Comparison of ENCODE assay signal across 15 mouse cellular contexts in the genomic region with DNA sequence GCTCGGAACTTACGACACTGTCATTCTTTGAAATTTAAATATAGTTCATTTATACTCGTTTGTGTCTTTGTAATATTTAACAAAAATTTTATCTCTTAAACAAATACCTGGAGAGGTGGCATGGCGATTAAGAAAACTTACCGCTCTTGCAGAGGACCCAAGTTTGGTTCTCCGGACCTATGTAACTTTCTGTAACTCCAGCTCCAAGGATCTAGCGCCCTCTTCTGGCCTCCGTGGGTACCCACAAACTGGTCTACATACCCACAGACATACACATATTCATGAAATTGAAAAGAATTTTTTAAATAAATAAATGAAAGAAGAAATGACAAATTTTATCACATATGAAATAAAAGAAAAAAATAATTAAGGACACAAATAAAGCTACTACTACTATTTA.
A peak's percentile ranks its signal among the peaks of the same experiment; 100 is the strongest.
DNase-seq lines count a peak whose midpoint lies in the region; ATAC-seq and TF ChIP-seq lines count a peak whose summit lies in the region.
"Had no signal": no experiment of that assay in that cellular context is flagged by ENCODE, and none has a peak within 500 bp of the region (broad histone marks: within the 10 kb centered on the region; RNA-seq: fewer than 3 reads in every experiment).

No protein-coding gene starts in this region.

- no peaks in the 10 kb centered on the region for H3K9me3 ChIP-seq in hindbrain, embryonic 11.5 days (ENCODE audit: control insufficient read depth, low read length)
- no peaks in the 10 kb centered on the region for H3K9me3 ChIP-seq in hindbrain, embryonic 10.5 days
- no peaks in the 10 kb centered on the region for H3K9me3 ChIP-seq in lung, postnatal 0 days (ENCODE audit: low read length)
- no peaks in the 10 kb centered on the region for H3K9me3 ChIP-seq in ES-E14 (ENCODE audit: control insufficient read depth, insufficient read depth, low read depth, low read length)
- H3K9me3 ChIP-seq: embryonic facial prominence, embryonic 13.5 days; hindbrain, embryonic 12.5 days; limb, embryonic 13.5 days had no signal

- 0 out of 2 replicates have a peak, but pooled peaks have one; percentile 2 for TF ChIP-seq CTCF in lung, postnatal 0 days (IDR thresholded peaks at IDR 0.05)

- H3K36me3 ChIP-seq in hindbrain, embryonic 11.5 days (ENCODE audit: control insufficient read depth, insufficient read depth, low read length): no peaks in the 10 kb centered on the region
- no peaks in the 10 kb centered on the region for H3K36me3 ChIP-seq in hindbrain, embryonic 10.5 days
- H3K36me3 ChIP-seq in lung, postnatal 0 days (ENCODE audit: insufficient read depth, low read length): no peaks in the 10 kb centered on the region
- no peaks in the 10 kb centered on the region for H3K36me3 ChIP-seq in ES-E14 (ENCODE audit: control insufficient read depth, insufficient read depth, low read length, poor library complexity, severe bottlenecking)
- H3K36me3 ChIP-seq: embryonic facial prominence, embryonic 13.5 days; hindbrain, embryonic 12.5 days; limb, embryonic 13.5 days had no signal

- no peaks in the 10 kb centered on the region for H3K4me1 ChIP-seq in hindbrain, embryonic 11.5 days (replicated peaks; ENCODE audit: control insufficient read depth, insufficient read depth, low read length)
- H3K4me1 ChIP-seq in hindbrain, embryonic 10.5 days (replicated peaks): no peaks in the 10 kb centered on the region
- no peaks in the 10 kb centered on the region for H3K4me1 ChIP-seq in lung, postnatal 0 days (ENCODE audit: insufficient read depth, low read depth, low read length)
- H3K4me1 ChIP-seq in ES-E14 (ENCODE audit: control insufficient read depth in 2 of 2, insufficient read depth in 2 of 2, low read length in 2 of 2, poor library complexity in 1 of 2): peaks cover 0 to 2% of the 10 kb centered on the region in 2 experiments; a peak in 1 of 4 replicates
- H3K4me1 ChIP-seq: embryonic facial prominence, embryonic 13.5 days; hindbrain, embryonic 12.5 days; limb, embryonic 13.5 days had no signal

- no peaks in the 10 kb centered on the region for H3K27me3 ChIP-seq in hindbrain, embryonic 11.5 days (ENCODE audit: control insufficient read depth, insufficient read depth, low read length)
- H3K27me3 ChIP-seq in hindbrain, embryonic 10.5 days (ENCODE audit: insufficient read depth, poor library complexity, severe bottlenecking): no peaks in the 10 kb centered on the region
- H3K27me3 ChIP-seq in lung, postnatal 0 days (replicated peaks; ENCODE audit: insufficient read depth, low read length): no peaks in the 10 kb centered on the region
- H3K27me3 ChIP-seq: embryonic facial prominence, embryonic 13.5 days; hindbrain, embryonic 12.5 days; limb, embryonic 13.5 days had no signal

- WGBS in hindbrain, embryonic 11.5 days: 72% methylated on average over 8 of the region's 8 CpGs
- WGBS in hindbrain, embryonic 10.5 days: 73% methylated on average over 8 of the region's 8 CpGs
- 70% methylated on average over 8 of the region's 8 CpGs for WGBS in lung, postnatal 0 days

- ATAC-seq in hindbrain, embryonic 11.5 days (ENCODE audit: low FRiP score): no peak
- no peak for ATAC-seq in lung, postnatal 0 days
- ATAC-seq: forebrain, embryonic 14.5 days had no signal

- in situ Hi-C loops in ES-E14 (cut with MboI; ENCODE audit: low sequenced_read_pairs in 2 of 2, unreplicated experiment in 2 of 2): no loop called here

- DNase-seq in hindbrain, embryonic 11.5 days (ENCODE audit: low spot score): peak; percentile 12
- no peak for DNase-seq in hindbrain, embryonic 10.5 days (ENCODE audit: low spot score)
- DNase-seq in lung, postnatal 0 days (ENCODE audit: low spot score): no peak
- DNase-seq in lung, adult 18-20 months: no peak
- peak; percentile 80 for DNase-seq in ES-E14 (ENCODE audit: low read depth, low spot score)
- DNase-seq in c-Kit-positive CD71-positive TER-119-positive erythroid progenitor cells, embryonic 14.5 days (ENCODE audit: low spot score): peak; percentile 1
- DNase-seq in adrenal gland, postnatal 36 days: no peak
- no peak for DNase-seq in urinary bladder, adult 2 months (ENCODE audit: low spot score)
- DNase-seq: cerebellum, postnatal 14 days; gastrocnemius, postnatal 36 days; thymus, postnatal 25 days had no signal

- H3K9ac ChIP-seq in hindbrain, embryonic 11.5 days (ENCODE audit: low read depth, low read length): no peak overlapping the region
- no peak overlapping the region for H3K9ac ChIP-seq in lung, postnatal 0 days (replicated peaks; ENCODE audit: low read depth)
- H3K9ac ChIP-seq in ES-E14 (ENCODE audit: insufficient read depth, low read depth, low read length, poor library complexity, severe bottlenecking): no peak overlapping the region
- H3K9ac ChIP-seq: embryonic facial prominence, embryonic 13.5 days; hindbrain, embryonic 12.5 days; limb, embryonic 13.5 days had no signal

- no peak overlapping the region for H3K4me2 ChIP-seq in hindbrain, embryonic 11.5 days (replicated peaks; ENCODE audit: low read depth, low read length)
- H3K4me2 ChIP-seq in lung, postnatal 0 days (replicated peaks; ENCODE audit: low read depth, low read length): no peak overlapping the region
- H3K4me2 ChIP-seq: embryonic facial prominence, embryonic 13.5 days; hindbrain, embryonic 12.5 days; limb, embryonic 13.5 days had no signal

- H3K4me3 ChIP-seq in hindbrain, embryonic 11.5 days (ENCODE audit: low read depth, low read length): no peak overlapping the region
- H3K4me3 ChIP-seq in hindbrain, embryonic 10.5 days: no peak overlapping the region
- no peak overlapping the region for H3K4me3 ChIP-seq in lung, postnatal 0 days (ENCODE audit: low read depth, low read length)
- H3K4me3 ChIP-seq in ES-E14 (ENCODE audit: insufficient read depth in 1 of 2, low read depth in 1 of 2, low read length in 2 of 2, poor library complexity in 1 of 2, severe bottlenecking in 1 of 2): peak overlapping the region in 1 of 2 experiments; percentile 35; a peak in 1 of 4 replicates
- H3K4me3 ChIP-seq: embryonic facial prominence, embryonic 13.5 days; hindbrain, embryonic 12.5 days; limb, embryonic 13.5 days had no signal

- TF ChIP-seq EP300 in lung, postnatal 0 days (IDR thresholded peaks at IDR 0.05): no peak

- H3K27ac ChIP-seq in hindbrain, embryonic 11.5 days (ENCODE audit: low read depth, low read length): no peak overlapping the region
- H3K27ac ChIP-seq in hindbrain, embryonic 10.5 days: no peak overlapping the region
- no peak overlapping the region for H3K27ac ChIP-seq in lung, postnatal 0 days (ENCODE audit: low read length)
- no peak overlapping the region for H3K27ac ChIP-seq in ES-E14 (ENCODE audit: insufficient read depth, low read depth, low read length, poor library complexity, severe bottlenecking)
- H3K27ac ChIP-seq: embryonic facial prominence, embryonic 13.5 days; hindbrain, embryonic 12.5 days; limb, embryonic 13.5 days had no signal

TF ChIP-seq in ES-E14, 5 proteins besides CTCF, POLR2A, EP300 and RAD21:
- no peak for TF ChIP-seq CHD2 (IDR thresholded peaks at IDR 0.05; ENCODE audit: low read depth, low read length)
- TF ChIP-seq ZC3H11A (IDR thresholded peaks at IDR 0.05; ENCODE audit: borderline replicate concordance, low read depth, low read length): 0 out of 2 replicates have a peak, but pooled peaks have one; percentile 49

Comparison
In these comparisons a context has a peak if more than half of its experiments do, and no peak if none do; other contexts are left out.
1. DNase-seq: peak in hindbrain, embryonic 11.5 days (single experiment), ES-E14 (single experiment) and c-Kit-positive CD71-positive TER-119-positive erythroid progenitor cells, embryonic 14.5 days (single experiment); none in hindbrain, embryonic 10.5 days (single experiment), lung, postnatal 0 days (single experiment), lung, adult 18-20 months (0 of 2), adrenal gland, postnatal 36 days (0 of 2) and urinary bladder, adult 2 months (single experiment).